Mouse (Mus musculus) limb, embryonic 10.5 days (tissue): Measurements from ENCODE around the gene Kdm2a. TPM values are rescaled to one million over a fixed set of nuclear protein-coding genes. Genes with fewer than 3 reads are reported as not detected.
"Not testable (repeated sequence)": the region's sequence is repeated elsewhere in the genome, so short reads cannot be mapped to it uniquely, and the experiment has no call there.

Experiments used
- DNase-seq: peaks from one replicate; pipeline ENCODE4 v3.0.0-alpha.2; 2017; ENCODE audit warnings: low spot score
- H3K27ac ChIP-seq: fragments of 300-500 bp; sonication (generic); 2 replicates; pipeline ENCODE4 v1.5.1; 2016; ENCODE audit warnings: mild to moderate bottlenecking
- H3K27me3 ChIP-seq: fragments of 300-500 bp; sonication (generic); 2 replicates; pipeline ENCODE4 v1.6.1; 2016; ENCODE audit warnings: low read depth, mild to moderate bottlenecking; ENCODE audit not compliant: poor library complexity, severe bottlenecking
- H3K36me3 ChIP-seq: fragments of 300-500 bp; sonication (generic); 2 replicates; pipeline ENCODE4 v1.6.1; 2016; ENCODE audit warnings: mild to moderate bottlenecking, moderate library complexity
- H3K4me1 ChIP-seq: fragments of 300-500 bp; sonication (generic); 2 replicates; pipeline ENCODE4 v1.6.1; 2016
- H3K4me3 ChIP-seq: fragments of 300-500 bp; sonication (generic); 2 replicates; pipeline ENCODE4 v1.5.1; 2016; ENCODE audit warnings: mild to moderate bottlenecking, moderate library complexity
- H3K9me3 ChIP-seq: fragments of 300-500 bp; sonication (generic); replicated peaks from 2 replicates; pipeline ENCODE4 v1.6.1; 2016; ENCODE audit warnings: mild to moderate bottlenecking
- WGBS: fragments of 180-500 bp; shearing (Covaris S2); methylation state at CpG from one replicate; pipeline ENCODE4 v1.1.7; 2016; 5-methylcytosine and 5-hydroxymethylcytosine counted together
- polyA plus RNA-seq: library from polyadenylated mRNA; unstranded; fragments of >200 nt; fragmentation: Nextera tagmentation; extraction: Ambion mirVana; gene quantifications from 2 replicates; pipeline ENCODE4 v1.2.1, GENCODE M21; 2016

The Kdm2a gene
- polyA plus RNA-seq, 1 experiment from 2014 or later: 77.9 TPM

DNA sequence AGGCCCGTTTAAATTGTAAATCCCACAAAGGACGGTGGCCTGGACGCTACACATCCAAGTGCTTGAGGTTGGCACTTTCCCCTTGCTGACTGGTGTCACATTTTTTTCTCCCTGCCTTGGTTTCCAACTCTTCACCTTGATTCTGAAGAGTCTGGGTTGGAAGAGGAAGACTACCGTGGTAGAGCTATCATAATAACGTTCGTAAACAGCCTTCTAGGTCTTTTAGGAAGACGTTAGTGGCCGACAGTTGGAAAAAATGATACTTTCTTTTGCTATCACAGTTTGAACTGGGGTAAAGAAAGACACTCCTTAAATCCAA is 504 bp upstream of the Kdm2a start:
- H3K4me3 ChIP-seq: peak overlapping the region; percentile 97
- peaks cover 20% of the 10 kb centered on the region for H3K4me1 ChIP-seq
- WGBS: 29% methylated on average over 8 of the region's 8 CpGs
- peak overlapping the region; percentile 98 for H3K27ac ChIP-seq
- H3K36me3 ChIP-seq: peaks cover 4% of the 10 kb centered on the region
- DNase-seq: no peak
- H3K27me3 ChIP-seq: no peaks in the 10 kb centered on the region
- H3K9me3 ChIP-seq: no peaks in the 10 kb centered on the region

DNA sequence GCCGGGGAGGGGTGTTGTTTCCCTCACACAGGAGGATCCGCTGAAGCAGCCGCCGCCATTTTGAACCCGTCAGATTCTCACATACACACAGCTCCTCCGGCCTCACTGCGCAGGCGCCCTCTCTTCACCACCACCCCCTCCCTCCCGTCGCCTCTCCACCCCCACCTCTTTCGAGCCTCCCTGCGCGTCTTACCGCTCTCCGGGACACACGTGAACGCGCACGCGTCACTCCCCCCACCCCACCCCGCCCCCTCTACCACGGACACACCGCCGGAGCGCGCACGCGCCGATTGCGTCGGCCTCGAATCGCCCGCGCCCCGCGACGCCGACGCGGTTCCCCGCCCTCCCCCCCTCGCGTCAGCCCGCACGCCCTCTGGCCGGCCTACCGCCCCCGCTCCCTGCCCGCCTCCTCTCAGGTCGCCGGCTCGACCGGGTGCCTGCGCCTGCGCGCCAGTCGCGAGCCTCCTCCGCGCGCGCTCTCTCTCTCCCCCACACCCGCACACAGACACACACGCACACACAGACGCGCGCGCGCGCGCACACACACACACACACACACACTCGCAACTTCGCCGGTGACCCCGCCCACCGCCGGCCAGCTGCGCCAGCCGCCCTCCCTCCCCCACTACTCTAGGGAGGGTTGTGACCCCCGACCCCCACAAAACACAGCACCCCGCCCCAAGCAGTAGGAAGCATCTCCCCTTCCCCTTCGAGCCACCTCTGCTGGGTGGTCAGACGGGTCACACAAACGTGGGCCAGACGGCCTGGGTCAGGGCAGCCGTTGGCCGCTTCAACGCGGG is 887 bp downstream of the Kdm2a start:
- peak; percentile 100 for DNase-seq
- under 1% methylated on average over 87 of the region's 90 CpGs for WGBS
- Histone ChIP-seq H3K27ac (peak overlapping the region; percentile 98), H3K27me3 (no peaks in the 10 kb centered on the region), H3K4me1 (peaks cover 20% of the 10 kb centered on the region), H3K4me3 (peak overlapping the region; percentile 97), H3K36me3 (peaks cover 13% of the 10 kb centered on the region), H3K9me3 (no peaks in the 10 kb centered on the region)

DNA sequence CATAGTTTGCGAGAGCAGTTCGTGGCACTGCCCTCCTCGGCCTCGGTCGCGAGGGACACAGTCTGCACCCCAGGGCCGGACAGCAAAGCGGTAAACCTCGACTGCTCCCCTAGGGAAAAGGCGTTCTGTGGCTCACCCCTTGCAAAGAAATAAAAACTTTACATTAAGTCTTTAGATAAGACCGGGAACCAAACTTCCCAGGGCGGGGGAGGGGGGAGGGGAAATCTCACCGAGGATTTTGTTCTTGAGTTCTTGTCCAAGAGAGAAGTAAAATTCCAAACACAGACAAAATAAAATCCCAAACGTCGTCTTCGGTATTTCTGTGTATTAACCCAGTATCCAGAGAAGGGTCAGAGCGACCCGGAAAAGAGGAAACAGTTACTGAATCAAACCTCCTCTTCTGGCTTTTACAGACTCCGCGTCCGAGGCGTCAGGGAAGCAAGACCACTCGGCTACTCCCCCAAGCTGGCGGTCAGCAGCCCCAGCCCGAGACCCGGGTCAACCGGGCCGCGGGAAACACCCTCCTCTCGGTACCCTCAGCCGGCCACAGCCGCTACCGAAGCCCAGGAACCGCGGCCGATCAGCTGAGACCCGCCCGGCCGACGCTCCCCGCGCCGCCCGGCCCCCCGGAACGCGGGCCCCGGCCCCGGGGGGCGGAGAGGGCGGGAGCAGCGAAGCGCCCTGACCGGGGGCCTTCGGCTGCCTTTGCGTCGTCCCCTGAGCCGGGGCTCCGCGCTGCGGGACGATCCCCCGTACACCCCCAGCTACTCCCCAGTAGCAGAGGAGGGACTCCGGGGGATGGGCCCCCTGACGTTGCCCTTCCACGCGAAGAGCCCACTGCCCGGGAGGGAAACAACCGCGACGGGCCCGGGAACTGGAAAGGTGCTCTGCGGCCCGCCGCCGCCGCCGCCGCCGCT is 1.7 kb downstream of the Kdm2a start:
- H3K36me3 ChIP-seq: peaks cover 21% of the 10 kb centered on the region

DNA sequence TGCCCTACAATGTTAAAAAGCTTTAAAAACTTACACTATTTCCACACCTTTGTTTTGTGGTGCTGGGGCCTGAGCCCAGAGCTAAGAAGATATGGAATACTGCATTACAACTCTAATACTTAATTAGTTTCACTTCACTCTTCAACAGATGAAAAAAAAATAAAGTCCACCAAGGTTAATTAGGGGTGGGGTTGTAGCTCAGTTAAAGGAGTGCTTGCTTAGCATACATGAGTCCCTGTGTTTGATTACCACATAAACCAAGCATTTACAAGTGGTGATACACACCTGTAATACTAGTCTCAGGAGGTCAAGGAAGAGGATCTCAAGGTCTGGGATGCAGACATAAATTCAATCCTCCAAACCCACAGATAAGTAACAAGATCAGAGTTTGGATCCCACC is 10.8 kb downstream of the Kdm2a start:
- DNase-seq: no peak
- Histone ChIP-seq H3K9me3 (no peaks in the 10 kb centered on the region), H3K27me3 (no peaks in the 10 kb centered on the region), H3K36me3 (peaks cover 80% of the 10 kb centered on the region), H3K4me1 (no peaks in the 10 kb centered on the region), H3K4me3 (no peak overlapping the region), H3K27ac (no peak overlapping the region)

More for the DNA sequence above, 1.7 kb downstream of the Kdm2a start:
- Histone ChIP-seq H3K27me3 (no peaks in the 10 kb centered on the region), H3K27ac (peak overlapping the region; percentile 98), H3K4me3 (peak overlapping the region; percentile 97), H3K4me1 (peaks cover 20% of the 10 kb centered on the region), H3K9me3 (no peaks in the 10 kb centered on the region)
- under 1% methylated on average over 64 of the region's 80 CpGs for WGBS
- peak; percentile 52 for DNase-seq

DNA sequence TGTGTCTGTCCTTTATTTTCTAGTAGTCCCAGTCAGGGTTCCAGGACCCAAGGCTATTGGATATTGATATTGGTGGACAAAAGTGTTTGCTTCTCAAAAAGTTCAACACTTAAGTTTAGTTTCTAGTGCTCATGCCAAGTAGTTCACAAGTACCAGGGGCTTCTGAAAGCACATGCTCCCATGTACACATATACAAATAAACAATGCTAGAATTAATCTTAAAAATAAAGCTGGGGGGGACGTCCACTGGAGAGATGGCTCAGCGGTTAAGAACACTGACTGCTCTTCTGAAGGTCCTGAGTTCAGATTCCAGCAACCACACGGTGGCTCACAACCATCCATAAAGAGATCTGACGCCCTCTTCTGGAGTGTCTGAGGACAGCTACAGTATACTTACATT is 13.1 kb downstream of the Kdm2a start:
- H3K36me3 ChIP-seq: peaks cover 78% of the 10 kb centered on the region
- no peaks in the 10 kb centered on the region for H3K4me1 ChIP-seq
- no peak overlapping the region for H3K27ac ChIP-seq
- 89% methylated on average over 4 of the region's 4 CpGs for WGBS
- no peaks in the 10 kb centered on the region for H3K27me3 ChIP-seq
- no peaks in the 10 kb centered on the region for H3K9me3 ChIP-seq
- no peak for DNase-seq
- H3K4me3 ChIP-seq: no peak overlapping the region

DNA sequence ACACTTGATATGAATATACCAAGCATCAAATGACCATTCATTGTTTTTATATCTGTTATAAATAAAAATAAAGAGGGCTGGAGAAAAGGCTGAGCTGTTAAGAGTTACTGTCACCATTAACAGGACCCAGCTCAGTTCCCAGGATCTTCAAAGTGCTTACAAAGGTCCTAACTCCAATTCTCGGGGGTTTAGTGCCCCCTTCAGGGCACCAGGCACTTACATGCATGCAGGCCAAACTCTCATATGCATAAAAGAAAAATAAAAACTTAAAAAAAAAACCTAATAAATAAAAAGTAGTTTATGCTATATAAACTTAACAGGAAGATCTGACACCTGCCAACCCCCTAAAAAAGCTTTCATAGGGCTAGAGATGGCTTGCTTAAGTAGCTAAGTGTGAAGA is 13.8 kb downstream of the Kdm2a start:
- 74% methylated on average over 1 of the region's 1 CpGs for WGBS
- Histone ChIP-seq H3K36me3 (peaks cover 80% of the 10 kb centered on the region), H3K27ac (no peak overlapping the region), H3K9me3 (no peaks in the 10 kb centered on the region), H3K4me3 (no peak overlapping the region), H3K4me1 (no peaks in the 10 kb centered on the region), H3K27me3 (no peaks in the 10 kb centered on the region)
- DNase-seq: no peak

DNA sequence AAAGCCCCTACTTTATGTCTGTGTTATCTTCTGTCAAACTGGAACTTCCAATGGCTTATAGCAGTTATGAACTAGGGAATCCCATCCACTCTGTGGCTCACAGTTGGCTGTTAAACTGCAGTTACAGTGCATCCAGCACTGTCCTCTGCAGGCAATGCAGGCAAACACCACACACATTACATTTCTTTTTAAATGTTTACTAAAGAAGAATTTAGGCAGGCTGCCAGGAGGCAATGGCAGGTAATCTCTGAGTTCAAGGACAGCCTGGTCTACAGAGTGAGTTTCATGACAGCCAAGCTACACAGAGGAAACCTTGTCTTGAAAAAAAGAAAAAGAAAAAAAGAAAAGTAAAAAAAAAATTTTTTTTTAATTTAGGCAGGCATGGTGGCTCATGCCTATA is 14.8 kb downstream of the Kdm2a start:
- Histone ChIP-seq H3K4me3 (no peak overlapping the region), H3K27ac (no peak overlapping the region), H3K9me3 (no peaks in the 10 kb centered on the region), H3K36me3 (peaks cover 81% of the 10 kb centered on the region), H3K27me3 (no peaks in the 10 kb centered on the region), H3K4me1 (no peaks in the 10 kb centered on the region)
- no peak for DNase-seq

DNA sequence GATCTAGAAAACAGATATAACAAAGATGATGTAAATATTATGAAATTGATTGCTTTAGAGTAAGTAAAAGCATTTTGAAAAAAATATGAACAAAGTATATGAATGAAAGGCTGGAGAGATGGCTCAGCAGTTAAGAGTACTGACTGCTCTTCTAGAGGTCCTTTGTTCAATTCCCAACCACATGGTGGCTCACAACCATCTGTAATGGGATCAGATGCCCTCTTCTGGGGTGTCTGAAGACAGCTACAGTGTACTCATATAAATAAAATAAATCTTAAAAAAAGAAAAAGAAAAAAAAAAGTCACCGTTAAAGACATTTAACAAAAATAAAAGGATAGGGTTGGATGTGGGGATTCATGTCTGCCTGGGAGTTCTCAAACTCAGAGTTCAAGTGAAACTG is 15.8 kb downstream of the Kdm2a start:
- H3K27ac ChIP-seq, H3K4me1 ChIP-seq, H3K27me3 ChIP-seq, H3K9me3 ChIP-seq, H3K4me3 ChIP-seq, DNase-seq: not testable (repeated sequence)
- 100% methylated on average over 1 of the region's 1 CpGs for WGBS
- peaks cover 82% of the 10 kb centered on the region for H3K36me3 ChIP-seq

DNA sequence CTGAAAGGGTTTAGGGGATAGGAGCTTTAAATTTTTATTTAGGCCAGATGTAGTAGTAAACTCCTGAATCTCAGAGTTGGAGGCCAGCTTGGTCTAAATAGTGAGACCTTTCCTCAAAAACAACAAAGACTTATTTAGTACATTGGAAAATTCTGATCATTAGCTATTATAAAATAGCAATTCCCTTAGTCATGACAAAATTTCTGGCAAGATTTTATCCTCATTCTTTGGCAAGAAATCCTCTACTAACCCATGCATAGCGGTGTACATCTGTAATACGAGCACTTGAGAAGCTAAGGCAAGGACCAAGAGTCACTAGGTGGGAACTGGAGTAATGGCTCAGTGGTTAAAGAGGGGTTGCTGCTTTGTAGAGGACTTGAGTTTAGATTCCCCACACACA is 27.4 kb downstream of the Kdm2a start:
- DNase-seq: no peak
- Histone ChIP-seq H3K36me3 (peaks cover 53% of the 10 kb centered on the region), H3K27me3 (no peaks in the 10 kb centered on the region), H3K27ac (no peak overlapping the region), H3K9me3 (no peaks in the 10 kb centered on the region), H3K4me3 (no peak overlapping the region), H3K4me1 (no peaks in the 10 kb centered on the region)
- WGBS: 98% methylated on average over 2 of the region's 2 CpGs

DNA sequence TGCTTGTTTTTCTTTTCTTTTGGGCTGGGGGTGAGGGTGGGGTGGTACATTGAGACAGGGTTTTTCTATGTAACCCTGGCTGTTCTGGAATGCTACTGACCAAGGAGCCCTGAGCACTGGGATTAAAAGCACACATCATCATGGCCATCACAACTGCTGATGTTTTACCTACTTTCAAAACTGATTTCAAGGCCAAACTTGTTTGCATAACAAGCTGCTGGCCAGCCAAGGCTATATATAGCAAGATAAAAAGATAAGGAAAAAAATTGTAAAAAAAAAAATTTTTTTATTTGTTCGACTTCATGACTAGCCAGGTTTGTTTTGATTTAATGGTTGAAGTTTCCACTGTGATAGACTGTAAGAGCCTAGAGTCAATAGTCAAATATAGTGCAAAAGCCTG is 27.8 kb downstream of the Kdm2a start:
- Histone ChIP-seq H3K27me3 (no peaks in the 10 kb centered on the region), H3K36me3 (peaks cover 49% of the 10 kb centered on the region), H3K4me1 (no peaks in the 10 kb centered on the region), H3K9me3 (no peaks in the 10 kb centered on the region), H3K4me3 (no peak overlapping the region), H3K27ac (no peak overlapping the region)
- DNase-seq: no peak
- WGBS: 93% methylated on average over 1 of the region's 1 CpGs

DNA sequence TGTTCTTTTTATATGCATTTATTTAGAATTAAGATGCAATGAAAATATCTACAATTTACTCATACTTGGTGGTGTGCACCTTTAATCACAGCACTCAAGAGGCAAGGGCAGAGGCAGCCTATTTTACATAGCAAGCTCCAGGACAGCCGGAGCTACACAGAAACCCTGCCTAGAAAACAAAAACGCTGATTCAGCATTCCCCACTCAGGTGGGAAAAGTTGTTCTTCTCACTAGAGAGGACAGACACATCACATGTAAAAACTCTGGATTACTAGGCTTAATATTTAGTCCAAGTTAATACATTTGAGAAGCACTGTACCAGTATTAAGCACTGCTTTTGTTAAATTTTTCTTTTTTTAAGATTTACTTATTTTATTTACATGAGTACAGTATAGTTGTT is 48.6 kb downstream of the Kdm2a start:
- H3K9me3 ChIP-seq: no peaks in the 10 kb centered on the region
- DNase-seq: no peak
- H3K4me3 ChIP-seq: no peak overlapping the region
- H3K4me1 ChIP-seq: no peaks in the 10 kb centered on the region
- WGBS: 93% methylated on average over 2 of the region's 2 CpGs
- no peak overlapping the region for H3K27ac ChIP-seq
- peaks cover 96% of the 10 kb centered on the region for H3K36me3 ChIP-seq
- H3K27me3 ChIP-seq: no peaks in the 10 kb centered on the region

DNA sequence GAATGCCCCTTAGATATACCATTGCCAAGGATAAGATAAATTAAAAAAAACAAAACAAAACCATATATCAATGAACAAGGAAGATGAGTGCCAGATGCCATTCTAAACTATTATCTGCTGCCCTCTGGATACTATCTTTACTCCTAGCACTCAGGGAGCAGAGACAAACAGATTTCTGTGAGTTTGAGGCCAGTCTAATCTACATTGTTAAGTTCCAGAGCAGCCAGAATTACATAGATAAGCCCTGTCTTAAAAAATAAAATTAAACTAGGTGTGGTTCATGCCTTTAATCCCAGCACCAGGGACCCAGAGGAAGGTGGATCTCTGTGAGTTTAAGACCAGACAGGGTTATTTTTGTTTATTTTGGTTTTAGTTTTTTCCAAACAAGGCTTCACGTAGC is 51.6 kb downstream of the Kdm2a start:
- WGBS: 93% methylated on average over 1 of the region's 1 CpGs
- Histone ChIP-seq H3K9me3 (no peaks in the 10 kb centered on the region), H3K36me3 (peaks cover 99% of the 10 kb centered on the region), H3K4me3 (no peak overlapping the region), H3K27ac (no peak overlapping the region), H3K4me1 (no peaks in the 10 kb centered on the region), H3K27me3 (no peaks in the 10 kb centered on the region)
- no peak for DNase-seq

DNA sequence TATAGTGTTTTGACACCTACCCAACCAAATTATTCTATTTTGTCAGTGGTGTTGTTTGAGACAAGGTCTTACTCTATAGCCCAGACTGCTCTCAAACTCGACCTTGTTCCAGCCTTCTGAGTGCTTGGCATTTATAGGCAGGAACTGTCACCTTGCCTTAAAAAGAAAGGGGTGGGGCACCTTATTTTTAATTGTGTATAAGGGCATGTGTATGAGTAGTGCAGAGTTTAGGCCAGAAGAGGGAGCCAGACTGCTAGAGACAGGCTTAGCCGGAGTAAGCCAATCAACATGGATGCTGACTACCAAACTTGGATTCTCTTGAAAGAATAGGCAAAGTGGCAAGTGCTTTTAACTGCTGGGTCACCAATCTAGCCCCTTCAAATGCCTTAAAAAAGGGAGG is 59.9 kb downstream of the Kdm2a start:
- 48% methylated on average over 2 of the region's 2 CpGs for WGBS
- Histone ChIP-seq H3K4me3 (no peak overlapping the region), H3K27me3 (no peaks in the 10 kb centered on the region), H3K9me3 (no peaks in the 10 kb centered on the region), H3K4me1 (peaks cover 13% of the 10 kb centered on the region), H3K36me3 (peaks cover 67% of the 10 kb centered on the region), H3K27ac (no peak overlapping the region)
- DNase-seq: no peak
